Mouse (Mus musculus) liver, postnatal 0 days (tissue): ENCODE measurements at regions not wholly inside any gene's neighbourhood (a gene's known extent, or its start where the extent isn't known, plus 50 kb on each side); places are given as distances from the start of the nearest gene placed in this dataset.

Experiments
- ATAC-seq: fragments of 200-750 bp; cut with Nextera tagmentation; 2 replicates; pipeline ENCODE4 v1.8.0; 2017; ENCODE audit warnings: mild to moderate bottlenecking, moderate library complexity
- DNase-seq: peaks from one replicate; pipeline ENCODE4 v3.0.0-alpha.2; 2016
- H3K27ac ChIP-seq: fragments of 300-500 bp; sonication (generic); 2 replicates; pipeline ENCODE4 v1.5.1; 2014; ENCODE audit warnings: antibody characterized with exemption, moderate library complexity, mild to moderate bottlenecking, low read depth
- H3K27me3 ChIP-seq: fragments of 300-500 bp; sonication (generic); 2 replicates; pipeline ENCODE4 v1.6.1; 2014; ENCODE audit warnings: low read length, control low read depth, mixed read lengths; ENCODE audit not compliant: insufficient read depth
- H3K36me3 ChIP-seq: fragments of 300-500 bp; sonication (generic); replicated peaks from 2 replicates; pipeline ENCODE4 v1.6.1; 2014; ENCODE audit warnings: mild to moderate bottlenecking, control low read depth, low read length, moderate library complexity, mixed read lengths; ENCODE audit not compliant: insufficient read depth
- H3K4me1 ChIP-seq: fragments of 300-500 bp; sonication (generic); 2 replicates; pipeline ENCODE4 v1.6.1; 2014; ENCODE audit warnings: antibody characterized with exemption, mild to moderate bottlenecking, control low read depth; ENCODE audit not compliant: insufficient read depth
- H3K4me2 ChIP-seq: fragments of 300-500 bp; sonication (generic); 2 replicates; pipeline ENCODE4 v1.6.1; 2014; ENCODE audit warnings: low read depth, mild to moderate bottlenecking, low read length, moderate library complexity, mixed read lengths
- H3K4me3 ChIP-seq: fragments of 300-500 bp; sonication (generic); 2 replicates; pipeline ENCODE4 v1.5.1; 2014; ENCODE audit warnings: low read depth, low read length
- H3K9ac ChIP-seq: fragments of 300-500 bp; sonication (generic); replicated peaks from 2 replicates; pipeline ENCODE4 v1.6.1; 2014; ENCODE audit warnings: mild to moderate bottlenecking, moderate library complexity
- H3K9me3 ChIP-seq: fragments of 300-500 bp; sonication (generic); 2 replicates; pipeline ENCODE4 v1.6.1; 2016; ENCODE audit warnings: mild to moderate bottlenecking, control low read depth, low read length, mixed read lengths
- CTCF ChIP-seq: sonication (generic); IDR thresholded peaks from 2 replicates; pipeline ENCODE4 v1.5.1; 2016; ENCODE audit warnings: antibody characterized with exemption, low read depth
- EP300 ChIP-seq: IDR thresholded peaks from 2 replicates; pipeline ENCODE4 v1.6.1; 2016; ENCODE audit warnings: antibody characterized with exemption, low read depth, mild to moderate bottlenecking
- WGBS: fragments of 180-500 bp; shearing (Covaris S2); extraction: QIAGEN DNeasy Blood & Tissue Kit; methylation state at CpG from one replicate; pipeline ENCODE4 v1.1.7; 2014; ENCODE audit not compliant: insufficient replicate concordance; 5-methylcytosine and 5-hydroxymethylcytosine counted together

- no peak overlapping the region for H3K4me2 ChIP-seq
- H3K4me3 ChIP-seq, result no peak overlapping the region
- H3K27me3 ChIP-seq, result no peaks in the 10 kb centered on the region
- DNase-seq (peak; percentile 49), ATAC-seq (peak; percentile 92)
- H3K36me3 ChIP-seq, result no peaks in the 10 kb centered on the region
- TF ChIP-seq CTCF (no peak), EP300 (no peak)
- 66% methylated on average over 3 of the region's 3 CpGs for WGBS
- H3K4me1 ChIP-seq, result no peaks in the 10 kb centered on the region
- no peak overlapping the region for H3K27ac ChIP-seq
- H3K9me3 ChIP-seq, result no peaks in the 10 kb centered on the region
- H3K9ac ChIP-seq, result no peak overlapping the region
These were observed 479.3 kb upstream of the Hs6st1 start for GRCm38 (mm10) chr1:35588939-35589338.

GRCm38 (mm10) chr1:35600847-35601246 is 467.4 kb upstream of the Hs6st1 start:
- Histone ChIP-seq H3K4me2 (no peak overlapping the region), H3K9me3 (no peaks in the 10 kb centered on the region)
- 75% methylated on average over 3 of the region's 3 CpGs for WGBS

GRCm38 (mm10) chr1:35615131-35615530 is 453.1 kb upstream of the Hs6st1 start:
- no peak overlapping the region for H3K9ac ChIP-seq
- no peaks in the 10 kb centered on the region for H3K36me3 ChIP-seq
- H3K27me3 ChIP-seq, result no peaks in the 10 kb centered on the region
- H3K27ac ChIP-seq, result no peak overlapping the region
- no peaks in the 10 kb centered on the region for H3K4me1 ChIP-seq
- no peak for ATAC-seq
- no peak for DNase-seq
- TF ChIP-seq EP300 (no peak), CTCF (no peak)
- H3K4me3 ChIP-seq, result no peak overlapping the region
- H3K4me2 ChIP-seq, result no peak overlapping the region
- no peaks in the 10 kb centered on the region for H3K9me3 ChIP-seq
- WGBS, result 63% methylated on average over 3 of the region's 3 CpGs

More at GRCm38 (mm10) chr1:35600847-35601246, 467.4 kb upstream of the Hs6st1 start:
- Histone ChIP-seq H3K9ac (no peak overlapping the region), H3K36me3 (no peaks in the 10 kb centered on the region), H3K4me1 (no peaks in the 10 kb centered on the region), H3K27me3 (no peaks in the 10 kb centered on the region), H3K4me3 (no peak overlapping the region), H3K27ac (no peak overlapping the region)
- ATAC-seq (no peak), DNase-seq (no peak)
- TF ChIP-seq CTCF (no peak), EP300 (no peak)

DNA sequence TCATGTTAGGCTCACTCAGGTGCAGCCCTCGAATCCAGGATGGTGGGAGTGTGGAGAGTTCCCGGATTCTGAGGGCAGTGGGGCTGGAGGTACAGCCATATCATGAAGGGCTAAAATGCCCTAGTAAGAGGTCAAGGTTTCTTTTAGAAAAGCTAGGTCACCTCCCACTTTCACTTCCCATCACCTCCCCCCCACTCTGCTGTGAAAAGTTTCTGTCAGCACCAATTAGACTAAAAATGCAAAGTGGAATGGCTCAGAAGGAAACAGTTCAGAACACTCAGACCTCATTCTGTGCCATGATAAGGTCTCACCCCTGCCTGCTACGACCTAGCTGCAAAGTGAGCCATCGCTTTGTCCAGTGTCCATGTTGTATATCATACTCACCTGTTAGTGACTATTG is 448.7 kb upstream of the Hs6st1 start:
- Histone ChIP-seq H3K27me3 (no peaks in the 10 kb centered on the region), H3K9ac (no peak overlapping the region), H3K4me3 (no peak overlapping the region), H3K4me1 (no peaks in the 10 kb centered on the region), H3K9me3 (no peaks in the 10 kb centered on the region), H3K36me3 (no peaks in the 10 kb centered on the region), H3K4me2 (no peak overlapping the region), H3K27ac (no peak overlapping the region)
- no peak for DNase-seq
- WGBS, result 63% methylated on average over 4 of the region's 4 CpGs
- no peak for ATAC-seq
- TF ChIP-seq CTCF, result no peak
- no peak for TF ChIP-seq EP300

- Histone ChIP-seq H3K9me3 (no peaks in the 10 kb centered on the region), H3K9ac (no peak overlapping the region), H3K4me1 (no peaks in the 10 kb centered on the region), H3K4me3 (no peak overlapping the region), H3K27ac (no peak overlapping the region), H3K4me2 (no peak overlapping the region), H3K36me3 (no peaks in the 10 kb centered on the region), H3K27me3 (no peaks in the 10 kb centered on the region)
- DNase-seq (no peak), ATAC-seq (no peak)
- no peak for TF ChIP-seq CTCF
- 26% methylated on average over 7 of the region's 7 CpGs for WGBS
These were observed 425.6 kb upstream of the Hs6st1 start for GRCm38 (mm10) chr1:35642595-35642994.

GRCm38 (mm10) chr1:35653119-35653956 is 414.9 kb upstream of the Hs6st1 start:
- TF ChIP-seq EP300, result no peak
- TF ChIP-seq CTCF, result no peak
- 63% methylated on average over 13 of the region's 13 CpGs for WGBS
- Histone ChIP-seq H3K27ac (no peak overlapping the region), H3K4me2 (no peak overlapping the region), H3K4me1 (no peaks in the 10 kb centered on the region), H3K9ac (no peak overlapping the region), H3K9me3 (no peaks in the 10 kb centered on the region), H3K4me3 (no peak overlapping the region), H3K27me3 (no peaks in the 10 kb centered on the region), H3K36me3 (no peaks in the 10 kb centered on the region)
- ATAC-seq (peak; percentile 27; the same call in 1 of the 2 replicates), DNase-seq (peak; percentile 17)
